Mouse (Mus musculus) kidney, embryonic 16.5 days (tissue): Measurements from ENCODE around the gene Rpl13a. TPM values are rescaled to one million over a fixed set of nuclear protein-coding genes. Genes with fewer than 3 reads are reported as not detected.
"Not testable (repeated sequence)": the region's sequence is repeated elsewhere in the genome, so short reads cannot be mapped to it uniquely, and the experiment has no call there.

ENCODE experiments used
- ATAC-seq: fragments of 200-750 bp; cut with Nextera tagmentation; 2 replicates; pipeline ENCODE4 v1.8.0; 2017; ENCODE audit warnings: moderate TSS enrichment; ENCODE audit not compliant: low FRiP score, low TSS enrichment
- H3K27ac ChIP-seq: fragments of 300-500 bp; sonication (generic); 2 replicates; pipeline ENCODE4 v1.5.1; 2014; ENCODE audit warnings: low read length
- H3K27me3 ChIP-seq: fragments of 300-500 bp; sonication (generic); 2 replicates; pipeline ENCODE4 v1.6.1; 2014; ENCODE audit warnings: low read length, control low read depth, mixed read lengths; ENCODE audit not compliant: insufficient read depth
- H3K36me3 ChIP-seq: fragments of 300-500 bp; sonication (generic); 2 replicates; pipeline ENCODE4 v1.6.1; 2014; ENCODE audit warnings: low read length, control low read depth, mixed read lengths; ENCODE audit not compliant: insufficient read depth
- H3K4me1 ChIP-seq: fragments of 300-500 bp; sonication (generic); 2 replicates; pipeline ENCODE4 v1.6.1; 2014; ENCODE audit warnings: low read length, control low read depth, mixed read lengths; ENCODE audit not compliant: insufficient read depth
- H3K4me2 ChIP-seq: fragments of 300-500 bp; sonication (generic); replicated peaks from 2 replicates; pipeline ENCODE4 v1.6.1; 2014; ENCODE audit warnings: low read depth, low read length
- H3K4me3 ChIP-seq: fragments of 300-500 bp; sonication (generic); 2 replicates; pipeline ENCODE4 v1.5.1; 2014; ENCODE audit warnings: mild to moderate bottlenecking, low read length
- H3K9ac ChIP-seq: fragments of 300-500 bp; sonication (generic); replicated peaks from 2 replicates; pipeline ENCODE4 v1.6.1; 2014; ENCODE audit warnings: low read length
- H3K9me3 ChIP-seq: fragments of 300-500 bp; sonication (generic); 2 replicates; pipeline ENCODE4 v1.6.1; 2016; ENCODE audit warnings: low read length, control low read depth
- WGBS: fragments of 180-500 bp; shearing (Covaris S2); extraction: QIAGEN DNeasy Blood & Tissue Kit; methylation state at CpG from one replicate; pipeline ENCODE4 v1.1.7; 2014; 5-methylcytosine and 5-hydroxymethylcytosine counted together
- polyA plus RNA-seq: library from polyadenylated mRNA; unstranded; fragments of >200 nt; fragmentation: Nextera tagmentation; extraction: Ambion mirVana; gene quantifications from 2 replicates; pipeline ENCODE4 v1.2.1, GENCODE M21; 2015

Gene Rpl13a
- polyA plus RNA-seq, 1 experiment from 2014 or later, result 1,083 TPM

DNA sequence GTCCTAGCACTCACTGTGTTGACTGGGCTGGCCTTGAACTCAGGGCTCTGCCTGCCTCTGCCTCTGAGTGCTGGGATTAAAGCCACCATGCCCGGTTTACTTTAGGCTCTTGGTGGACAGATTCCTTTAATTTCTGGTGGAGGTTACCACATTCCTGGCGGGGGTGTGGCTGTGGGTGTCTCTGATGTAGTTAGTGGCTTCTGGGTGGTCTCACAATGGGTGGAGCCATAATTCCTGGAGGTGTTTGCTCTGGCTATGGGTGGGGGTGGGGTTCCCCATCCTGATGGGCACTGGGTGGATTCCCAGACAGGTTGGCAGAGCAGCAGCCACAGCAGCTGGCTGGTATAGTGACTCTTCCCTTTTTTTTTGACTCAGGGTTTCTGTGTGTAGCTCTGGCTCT, 16.6 kb downstream of the Rpl13a start:
- no peaks in the 10 kb centered on the region for H3K36me3 ChIP-seq
- no peak overlapping the region for H3K4me3 ChIP-seq
- H3K27ac ChIP-seq, result no peak overlapping the region
- 70% methylated on average over 2 of the region's 2 CpGs for WGBS
- H3K4me2 ChIP-seq, result no peak overlapping the region
- no peak for ATAC-seq
- no peaks in the 10 kb centered on the region for H3K27me3 ChIP-seq
- no peaks in the 10 kb centered on the region for H3K9me3 ChIP-seq
- no peak overlapping the region for H3K9ac ChIP-seq
- H3K4me1 ChIP-seq, result no peaks in the 10 kb centered on the region

DNA sequence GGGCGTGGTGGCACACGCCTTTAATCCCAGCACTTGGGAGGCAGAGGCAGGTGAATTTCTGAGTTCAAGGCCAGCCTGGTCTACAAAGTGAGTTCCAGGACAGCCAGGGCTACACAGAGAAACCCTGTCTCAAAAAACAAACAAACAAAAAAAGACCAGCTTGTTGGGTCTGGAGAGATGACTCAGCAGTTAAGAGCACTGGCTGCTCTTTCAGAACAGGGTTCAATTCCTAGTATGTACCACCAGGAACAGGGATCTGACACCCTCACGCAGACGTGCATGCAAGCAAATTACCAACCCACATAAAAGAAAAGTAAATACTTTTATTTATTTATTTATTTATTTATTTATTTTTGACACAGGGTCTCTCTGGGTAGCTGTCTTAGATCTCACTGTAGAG, 18.5 kb downstream of the Rpl13a start:
- not testable (repeated sequence) for H3K9ac ChIP-seq, H3K4me2 ChIP-seq, H3K4me3 ChIP-seq, H3K36me3 ChIP-seq, H3K27me3 ChIP-seq, H3K9me3 ChIP-seq, H3K4me1 ChIP-seq, H3K27ac ChIP-seq, ATAC-seq
- 88% methylated on average over 4 of the region's 4 CpGs for WGBS

DNA sequence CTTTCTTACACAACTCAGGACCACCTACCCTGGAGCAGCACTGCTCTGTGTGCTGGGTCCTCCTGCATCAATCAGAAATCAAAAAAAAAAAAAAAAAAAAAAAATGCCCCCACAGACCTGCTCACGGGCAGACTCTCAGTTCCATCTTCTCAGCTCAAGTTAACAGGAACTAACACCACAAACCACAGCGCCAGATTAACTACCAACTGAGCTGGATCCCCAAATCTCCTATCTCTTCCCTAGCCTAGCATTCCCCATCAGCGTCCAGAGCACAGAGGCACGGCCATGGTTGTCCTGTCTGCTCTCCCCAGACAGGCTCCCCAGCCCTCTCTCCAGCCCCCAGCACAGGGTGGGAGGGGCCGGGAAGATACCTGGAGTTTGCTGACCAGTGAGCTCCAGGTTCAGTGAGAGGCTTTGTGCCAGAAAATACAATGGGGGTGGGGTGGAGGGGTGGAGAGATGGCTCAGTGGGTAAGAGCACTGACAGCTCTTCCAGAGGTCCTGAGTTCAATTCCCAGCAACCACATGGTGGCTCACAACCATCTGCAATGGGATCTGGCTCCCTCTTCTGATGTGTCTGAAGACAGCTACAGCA, 21.4 kb downstream of the Rpl13a start:
- 70% methylated on average over 5 of the region's 5 CpGs for WGBS
- Histone ChIP-seq H3K4me2 (no peak overlapping the region), H3K9ac (no peak overlapping the region), H3K4me1 (peaks cover 22% of the 10 kb centered on the region), H3K27me3 (no peaks in the 10 kb centered on the region), H3K36me3 (no peaks in the 10 kb centered on the region), H3K4me3 (no peak overlapping the region), H3K9me3 (no peaks in the 10 kb centered on the region), H3K27ac (no peak overlapping the region)
- ATAC-seq, result no peak

DNA sequence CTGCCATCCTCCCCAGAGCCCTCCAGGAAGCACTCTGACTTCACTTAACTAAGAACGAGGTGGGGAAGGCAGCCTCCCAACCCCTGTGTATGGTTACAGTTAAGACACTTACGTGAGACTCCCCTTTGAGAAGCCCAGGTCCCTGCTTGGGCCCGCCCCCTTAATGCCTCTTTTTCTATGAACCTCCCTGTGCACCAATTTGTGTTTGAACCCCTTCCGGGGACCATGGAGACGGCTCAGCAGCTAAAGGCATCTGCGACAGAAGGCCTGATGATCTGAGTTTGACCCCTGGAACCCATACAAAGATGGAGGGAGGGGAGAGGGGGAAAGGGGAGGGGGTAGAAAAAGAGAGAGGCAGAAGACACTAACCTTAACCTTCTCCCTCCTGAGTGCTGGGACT, 22.1 kb downstream of the Rpl13a start:
- Histone ChIP-seq H3K9ac (no peak overlapping the region), H3K4me1 (peaks cover 26% of the 10 kb centered on the region), H3K4me2 (no peak overlapping the region), H3K27me3 (no peaks in the 10 kb centered on the region), H3K36me3 (no peaks in the 10 kb centered on the region), H3K9me3 (no peaks in the 10 kb centered on the region), H3K27ac (no peak overlapping the region), H3K4me3 (no peak overlapping the region)
- ATAC-seq, result no peak
- 75% methylated on average over 6 of the region's 6 CpGs for WGBS

DNA sequence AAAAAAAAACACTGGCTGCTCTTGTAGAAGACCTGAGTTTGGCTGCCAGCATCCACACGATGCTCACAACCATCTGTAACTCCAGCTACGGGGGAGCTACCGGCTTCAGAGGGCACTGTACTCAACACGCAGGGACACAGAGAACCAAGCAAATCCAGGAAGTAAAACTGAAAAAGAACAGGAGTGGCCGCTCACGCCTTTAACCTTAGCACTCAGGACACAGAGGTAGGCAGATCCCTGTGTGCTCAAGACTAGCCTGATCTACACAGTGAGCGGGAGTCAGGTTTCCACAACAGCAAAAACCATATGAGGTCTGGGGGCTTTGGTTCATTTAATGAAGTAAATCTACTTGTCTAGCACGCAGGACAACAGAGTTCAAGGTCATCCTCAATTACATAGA, 23.1 kb downstream of the Rpl13a start:
- Histone ChIP-seq H3K36me3 (no peaks in the 10 kb centered on the region), H3K4me3 (no peak overlapping the region), H3K9me3 (no peaks in the 10 kb centered on the region), H3K4me1 (peaks cover 26% of the 10 kb centered on the region), H3K27ac (no peak overlapping the region), H3K9ac (no peak overlapping the region), H3K4me2 (no peak overlapping the region), H3K27me3 (no peaks in the 10 kb centered on the region)
- WGBS, result 65% methylated on average over 8 of the region's 8 CpGs
- no peak for ATAC-seq

DNA sequence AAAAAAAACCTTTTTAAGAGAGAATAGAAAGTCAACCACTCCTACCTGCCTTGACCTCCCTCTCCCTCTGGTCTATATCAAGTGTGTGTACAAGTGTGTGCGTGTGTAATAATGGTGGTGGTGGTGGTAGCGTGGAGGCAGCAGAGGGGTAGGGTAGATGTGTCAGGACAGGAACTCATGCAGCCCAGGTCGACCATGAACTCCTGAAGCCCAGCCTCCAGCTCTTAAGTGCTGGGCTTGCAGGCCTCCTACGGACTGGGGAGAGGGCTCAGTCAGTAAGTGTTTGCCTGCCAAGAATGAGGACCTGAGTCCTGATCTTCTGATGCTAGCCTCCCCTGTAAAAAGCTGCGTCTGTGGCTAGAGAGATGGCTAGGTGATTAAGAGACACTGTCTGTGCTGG, 23.6 kb downstream of the Rpl13a start:
- Histone ChIP-seq H3K27me3 (no peaks in the 10 kb centered on the region), H3K9me3 (no peaks in the 10 kb centered on the region), H3K27ac (no peak overlapping the region), H3K4me2 (no peak overlapping the region), H3K4me3 (no peak overlapping the region), H3K4me1 (peaks cover 26% of the 10 kb centered on the region), H3K36me3 (no peaks in the 10 kb centered on the region), H3K9ac (no peak overlapping the region)
- ATAC-seq, result no peak
- 78% methylated on average over 5 of the region's 5 CpGs for WGBS

DNA sequence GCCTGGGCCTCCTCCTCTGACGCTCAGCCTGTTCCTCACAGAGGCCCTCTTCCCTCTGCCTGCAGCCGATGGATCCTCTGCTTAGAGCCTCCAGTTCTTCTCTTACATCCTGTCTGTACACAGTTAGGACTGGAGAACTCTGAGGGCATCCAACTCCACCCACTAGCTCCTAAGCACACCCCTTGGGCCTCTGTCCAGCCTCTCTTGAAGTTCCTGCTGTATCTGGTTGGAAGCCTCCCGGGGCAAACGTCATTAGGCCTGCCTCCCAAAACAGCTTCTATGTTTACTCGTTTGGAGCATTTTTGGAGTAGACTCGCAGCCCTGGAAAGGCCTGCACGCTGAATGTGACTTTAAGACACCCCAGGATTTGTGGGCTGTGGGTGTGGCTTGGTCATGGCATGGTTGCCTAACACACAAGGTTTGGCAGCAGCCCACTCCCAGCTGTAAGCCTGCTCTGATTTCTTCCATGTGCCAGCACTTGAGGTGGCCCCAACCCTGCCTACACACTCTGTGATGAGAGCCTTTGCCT, 24.8 kb downstream of the Rpl13a start, which contains the start of gene Fcgrt:
Gene Fcgrt (minus strand): TSS at position 200 of the 529 bp plus-strand sequence.
- 8% methylated on average over 7 of the region's 7 CpGs for WGBS
- no peaks in the 10 kb centered on the region for H3K36me3 ChIP-seq
- H3K9me3 ChIP-seq, result no peaks in the 10 kb centered on the region
- H3K4me2 ChIP-seq, result peak within 1 kb of the TSS; percentile 59
- peaks cover 26% of the 10 kb centered on the region for H3K4me1 ChIP-seq
- peak within 1 kb of the TSS; percentile 41 for H3K4me3 ChIP-seq
- peak within 1 kb of the TSS; percentile 58 for H3K9ac ChIP-seq
- H3K27ac ChIP-seq, result peak within 1 kb of the TSS; percentile 91
- peak; percentile 96 for ATAC-seq
- H3K27me3 ChIP-seq, result no peaks in the 10 kb centered on the region

DNA sequence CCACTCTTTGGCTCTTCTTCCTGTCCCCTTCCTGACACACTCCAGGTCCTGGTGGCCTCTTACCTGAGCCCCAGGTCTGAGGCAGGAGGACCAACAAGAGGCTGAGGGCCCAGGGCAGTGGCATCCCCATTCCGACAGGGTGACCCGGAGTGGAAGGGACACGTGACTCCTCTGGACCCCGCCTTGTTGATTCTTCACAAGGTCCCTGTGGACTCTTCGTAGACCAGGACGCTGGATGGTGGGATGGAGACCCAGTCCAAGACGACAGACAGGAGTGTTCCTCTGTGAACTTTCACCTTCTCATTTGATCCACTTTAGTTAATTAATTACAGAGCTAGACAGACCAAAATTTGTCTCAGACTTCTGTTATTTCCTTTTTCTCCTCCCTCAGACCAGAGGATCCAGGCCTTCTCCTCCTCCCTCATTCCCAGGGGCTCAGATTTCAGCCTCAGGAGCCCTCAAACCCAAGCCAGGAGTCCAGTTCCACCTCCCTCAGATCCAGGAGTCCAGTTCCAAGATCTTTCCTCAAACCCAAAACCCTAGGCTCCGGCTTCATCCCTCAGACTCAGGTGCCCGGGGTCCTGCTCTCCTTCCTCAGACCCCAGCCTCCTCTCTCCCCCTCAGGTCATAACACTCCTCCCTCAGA, 25.5 kb downstream of the Rpl13a start:
- ATAC-seq, result peak; percentile 50
- H3K9me3 ChIP-seq, result no peaks in the 10 kb centered on the region
- H3K4me1 ChIP-seq, result peaks cover 26% of the 10 kb centered on the region
- H3K27ac ChIP-seq, result peak overlapping the region; percentile 91
- 24% methylated on average over 9 of the region's 9 CpGs for WGBS
- H3K27me3 ChIP-seq, result no peaks in the 10 kb centered on the region
- H3K36me3 ChIP-seq, result no peaks in the 10 kb centered on the region
- peak overlapping the region; percentile 59 for H3K4me2 ChIP-seq
- peak overlapping the region; percentile 58 for H3K9ac ChIP-seq
- peak overlapping the region; percentile 41 for H3K4me3 ChIP-seq

DNA sequence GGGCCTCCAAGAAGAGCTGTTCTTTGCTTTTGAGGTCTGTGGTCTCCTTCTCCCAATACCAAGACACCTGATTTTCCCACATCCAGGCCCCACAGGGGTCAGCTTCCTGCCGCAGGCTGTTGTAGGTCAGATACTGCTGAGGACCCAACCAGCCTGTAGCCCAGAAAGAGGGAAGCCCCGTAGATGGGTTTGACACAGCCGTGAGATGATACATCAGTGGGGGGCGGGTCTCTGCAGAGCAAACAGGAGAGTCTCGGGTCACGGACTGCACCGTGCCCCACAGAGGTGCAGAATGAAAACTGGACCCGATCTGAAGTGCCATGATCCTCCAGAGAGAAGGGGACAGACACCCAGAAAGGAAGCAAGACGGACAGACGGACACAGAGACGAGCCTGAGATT, 26.1 kb downstream of the Rpl13a start:
- ATAC-seq, result no peak
- Histone ChIP-seq H3K4me2 (peak overlapping the region; percentile 59), H3K27me3 (no peaks in the 10 kb centered on the region), H3K27ac (peak overlapping the region; percentile 91), H3K9ac (peak overlapping the region; percentile 58; the same call in 1 of the 2 replicates), H3K4me3 (peak overlapping the region; percentile 41), H3K4me1 (peaks cover 26% of the 10 kb centered on the region), H3K36me3 (no peaks in the 10 kb centered on the region), H3K9me3 (no peaks in the 10 kb centered on the region)
- WGBS, result 64% methylated on average over 11 of the region's 11 CpGs

DNA sequence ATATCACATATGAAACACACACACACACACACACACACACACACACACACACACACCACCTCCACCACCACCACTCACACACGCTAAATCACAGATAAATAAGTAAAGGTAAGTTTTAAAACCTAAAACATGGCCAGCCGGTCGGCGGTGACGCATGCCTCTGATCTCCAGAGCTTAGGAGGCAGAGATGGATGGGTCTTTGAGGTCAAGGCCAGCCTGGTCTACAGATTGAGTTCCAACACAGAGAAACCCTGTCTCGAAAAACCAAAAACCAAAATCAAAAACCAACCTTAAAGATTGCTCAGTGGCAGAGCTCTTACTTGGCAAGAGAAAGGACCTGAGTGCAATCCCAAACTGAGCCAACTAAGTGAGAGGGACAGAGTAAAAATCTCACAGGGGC, 28.5 kb downstream of the Rpl13a start:
- Histone ChIP-seq H3K4me1 (peaks cover 26% of the 10 kb centered on the region), H3K36me3 (no peaks in the 10 kb centered on the region), H3K27me3 (no peaks in the 10 kb centered on the region), H3K9me3 (no peaks in the 10 kb centered on the region), H3K27ac (no peak overlapping the region), H3K4me3 (no peak overlapping the region), H3K4me2 (no peak overlapping the region), H3K9ac (no peak overlapping the region)
- 52% methylated on average over 6 of the region's 6 CpGs for WGBS
- ATAC-seq, result no peak
